Mouse (Mus musculus): ENCODE measurements at regions not wholly inside any gene's neighbourhood (a gene's known extent, or its start where the extent isn't known, plus 50 kb on each side); places are given as distances from the start of the nearest gene placed in this dataset.
"Not testable (repeated sequence)": the region's sequence is repeated elsewhere in the genome, so short reads cannot be mapped to it uniquely, and the experiment has no call there.

- TF ChIP-seq EP300 (IDR thresholded peaks at IDR 0.05; ENCODE audit: low read depth) = no peak
- no peak for TF ChIP-seq CTCF (IDR thresholded peaks at IDR 0.05; ENCODE audit: low read depth)
- H3K27me3 ChIP-seq (ENCODE audit: insufficient read depth, low read length) = no peaks in the 10 kb centered on the region
- WGBS (ENCODE audit: insufficient replicate concordance) = 74% methylated on average over 3 of the region's 3 CpGs
- ATAC-seq = no peak
- no peak for DNase-seq
- H3K36me3 ChIP-seq (replicated peaks; ENCODE audit: insufficient read depth, low read length) = no peaks in the 10 kb centered on the region
- H3K9me3 ChIP-seq (ENCODE audit: low read length) = no peaks in the 10 kb centered on the region
- H3K4me2 ChIP-seq (ENCODE audit: low read depth, low read length) = no peak overlapping the region
- no peak overlapping the region for H3K4me3 ChIP-seq (ENCODE audit: low read depth, low read length)
- H3K4me1 ChIP-seq (ENCODE audit: insufficient read depth) = no peaks in the 10 kb centered on the region
- no peak overlapping the region for H3K9ac ChIP-seq (replicated peaks)
- H3K27ac ChIP-seq (ENCODE audit: low read depth) = no peak overlapping the region
Measured at GRCm38 (mm10) chr4:79670203-79670891, 1163.6 kb upstream of the Tyrp1 start.

GRCm38 (mm10) chr4:79694787-79695763 is 1138.8 kb upstream of the Tyrp1 start:
- 72% methylated on average over 11 of the region's 11 CpGs for WGBS (ENCODE audit: insufficient replicate concordance)
- H3K4me2 ChIP-seq (ENCODE audit: low read depth, low read length) = no peak overlapping the region
- no peak overlapping the region for H3K9ac ChIP-seq (replicated peaks)
- no peaks in the 10 kb centered on the region for H3K9me3 ChIP-seq (ENCODE audit: low read length)
- H3K36me3 ChIP-seq (replicated peaks; ENCODE audit: insufficient read depth, low read length) = no peaks in the 10 kb centered on the region
- DNase-seq = no peak
- no peaks in the 10 kb centered on the region for H3K27me3 ChIP-seq (ENCODE audit: insufficient read depth, low read length)
- no peaks in the 10 kb centered on the region for H3K4me1 ChIP-seq (ENCODE audit: insufficient read depth)
- H3K4me3 ChIP-seq (ENCODE audit: low read depth, low read length) = no peak overlapping the region
- no peak overlapping the region for H3K27ac ChIP-seq (ENCODE audit: low read depth)
- no peak for TF ChIP-seq EP300 (IDR thresholded peaks at IDR 0.05; ENCODE audit: low read depth)
- TF ChIP-seq CTCF (IDR thresholded peaks at IDR 0.05; ENCODE audit: low read depth) = no peak
- ATAC-seq = no peak

DNA sequence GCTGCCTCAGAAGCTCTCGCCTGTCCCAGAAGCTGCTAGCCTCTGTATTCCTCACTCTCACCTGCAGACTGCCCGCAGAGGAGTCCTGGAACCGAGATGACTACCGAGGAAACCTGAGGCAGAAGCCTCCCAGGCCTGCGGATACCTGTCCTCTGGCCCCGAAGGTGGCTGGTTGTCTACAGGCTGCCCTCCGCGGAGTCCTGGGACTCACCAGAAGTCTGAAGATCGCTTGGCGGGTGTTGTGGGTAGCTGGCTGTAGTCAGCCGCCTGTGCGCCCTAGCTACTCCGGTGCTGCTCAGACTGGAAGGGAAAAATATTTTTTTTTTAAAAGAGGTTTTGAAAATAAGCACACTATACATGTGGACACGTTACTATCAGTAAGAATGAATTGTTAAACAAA is 1113.0 kb upstream of the Tyrp1 start:
- not testable (repeated sequence) for H3K4me3 ChIP-seq (ENCODE audit: low read depth, low read length); H3K9me3 ChIP-seq (ENCODE audit: low read length); ATAC-seq; H3K9ac ChIP-seq (replicated peaks); H3K36me3 ChIP-seq (replicated peaks; ENCODE audit: insufficient read depth, low read length); H3K27me3 ChIP-seq (ENCODE audit: insufficient read depth, low read length); H3K27ac ChIP-seq (ENCODE audit: low read depth); H3K4me1 ChIP-seq (ENCODE audit: insufficient read depth); H3K4me2 ChIP-seq (ENCODE audit: low read depth, low read length)
- peak; percentile 6 for DNase-seq
- WGBS (ENCODE audit: insufficient replicate concordance) = 81% methylated on average over 14 of the region's 14 CpGs

GRCm38 (mm10) chr4:79724103-79724502 is 1109.8 kb upstream of the Tyrp1 start:
- ATAC-seq (no peak), DNase-seq (no peak)
- Histone ChIP-seq H3K9me3 (ENCODE audit: low read length) (no peaks in the 10 kb centered on the region; the same call in 1 of the 2 replicates), H3K36me3 (replicated peaks; ENCODE audit: insufficient read depth, low read length) (no peaks in the 10 kb centered on the region), H3K4me1 (ENCODE audit: insufficient read depth) (no peaks in the 10 kb centered on the region), H3K4me3 (ENCODE audit: low read depth, low read length) (no peak overlapping the region), H3K27ac (ENCODE audit: low read depth) (no peak overlapping the region), H3K4me2 (ENCODE audit: low read depth, low read length) (no peak overlapping the region), H3K27me3 (ENCODE audit: insufficient read depth, low read length) (no peaks in the 10 kb centered on the region), H3K9ac (replicated peaks) (no peak overlapping the region)
- 70% methylated on average over 1 of the region's 1 CpGs for WGBS (ENCODE audit: insufficient replicate concordance)
- TF ChIP-seq CTCF (IDR thresholded peaks at IDR 0.05; ENCODE audit: low read depth) = no peak
- no peak for TF ChIP-seq EP300 (IDR thresholded peaks at IDR 0.05; ENCODE audit: low read depth)

DNA sequence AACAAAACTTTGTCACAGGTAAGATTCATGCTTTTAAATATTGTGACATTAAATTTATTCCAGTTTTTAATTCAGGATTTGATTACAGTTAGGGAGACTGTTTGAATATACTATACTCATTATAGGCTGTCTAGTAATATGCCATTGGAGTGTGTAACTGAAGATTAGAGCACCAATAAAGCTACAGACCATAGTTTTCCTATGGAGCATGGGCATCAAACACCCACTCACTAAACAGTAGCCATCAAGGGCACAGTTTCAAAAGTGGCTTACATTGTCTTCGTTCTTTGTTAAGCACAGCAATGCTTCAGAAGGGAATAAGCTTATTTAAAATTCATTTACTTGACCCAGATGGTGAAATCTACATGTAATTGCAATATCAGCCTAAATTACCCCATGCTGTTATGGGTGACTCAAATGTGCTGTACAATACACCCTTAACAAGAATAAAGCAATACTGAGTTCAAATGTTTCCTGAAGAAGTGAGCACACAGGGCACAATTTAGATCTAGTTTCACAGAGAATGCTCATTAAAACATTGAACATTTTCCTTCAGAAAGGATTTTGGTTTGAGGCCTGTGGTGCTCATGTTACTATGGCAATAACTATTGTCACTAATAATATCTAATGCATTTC is 1092.9 kb upstream of the Tyrp1 start:
- no peak for TF ChIP-seq CTCF (IDR thresholded peaks at IDR 0.05; ENCODE audit: low read depth)
- TF ChIP-seq EP300 (IDR thresholded peaks at IDR 0.05; ENCODE audit: low read depth) = no peak
- H3K27ac ChIP-seq (ENCODE audit: low read depth) = no peak overlapping the region
- no peaks in the 10 kb centered on the region for H3K36me3 ChIP-seq (replicated peaks; ENCODE audit: insufficient read depth, low read length)
- no peaks in the 10 kb centered on the region for H3K27me3 ChIP-seq (ENCODE audit: insufficient read depth, low read length)
- H3K9ac ChIP-seq (replicated peaks) = no peak overlapping the region
- 51% methylated on average over 1 of the region's 1 CpGs for WGBS (ENCODE audit: insufficient replicate concordance)
- no peaks in the 10 kb centered on the region for H3K4me1 ChIP-seq (ENCODE audit: insufficient read depth)
- DNase-seq (no peak), ATAC-seq (no peak)
- no peak overlapping the region for H3K4me3 ChIP-seq (ENCODE audit: low read depth, low read length)
- no peak overlapping the region for H3K4me2 ChIP-seq (ENCODE audit: low read depth, low read length)
- no peaks in the 10 kb centered on the region for H3K9me3 ChIP-seq (ENCODE audit: low read length)
